Mouse (Mus musculus) midbrain, embryonic 12.5 days (tissue): Measurements from ENCODE around the gene Osm. TPM values are rescaled to one million over a fixed set of nuclear protein-coding genes. Genes with fewer than 3 reads are reported as not detected.

Experiments used
- ATAC-seq: fragments of 200-750 bp; cut with Nextera tagmentation; 2 replicates; pipeline ENCODE4 v1.8.0; 2017; ENCODE audit warnings: low read depth, moderate TSS enrichment, moderate library complexity; ENCODE audit not compliant: low FRiP score
- H3K27ac ChIP-seq: fragments of 300-500 bp; sonication (generic); replicated peaks from 2 replicates; pipeline ENCODE4 v1.5.1; 2016; ENCODE audit warnings: mild to moderate bottlenecking
- H3K27me3 ChIP-seq: fragments of 300-500 bp; sonication (generic); 2 replicates; pipeline ENCODE4 v1.6.1; 2016; ENCODE audit warnings: mild to moderate bottlenecking
- H3K36me3 ChIP-seq: fragments of 300-500 bp; sonication (generic); 2 replicates; pipeline ENCODE4 v1.6.1; 2016
- H3K4me1 ChIP-seq: fragments of 300-500 bp; sonication (generic); 2 replicates; pipeline ENCODE4 v1.6.1; 2016
- H3K4me2 ChIP-seq: fragments of 300-500 bp; sonication (generic); replicated peaks from 2 replicates; pipeline ENCODE4 v1.6.1; 2016; ENCODE audit warnings: mild to moderate bottlenecking, moderate library complexity
- H3K4me3 ChIP-seq: fragments of 300-500 bp; sonication (generic); 2 replicates; pipeline ENCODE4 v1.5.1; 2016; ENCODE audit warnings: mild to moderate bottlenecking
- H3K9ac ChIP-seq: fragments of 300-500 bp; sonication (generic); replicated peaks from 2 replicates; pipeline ENCODE4 v1.6.1; 2016; ENCODE audit warnings: mild to moderate bottlenecking, moderate library complexity
- H3K9me3 ChIP-seq: fragments of 300-500 bp; sonication (generic); 2 replicates; pipeline ENCODE4 v1.6.1; 2016; ENCODE audit warnings: mild to moderate bottlenecking
- WGBS: fragments of 180-500 bp; shearing (Covaris S2); methylation state at CpG from one replicate; pipeline ENCODE4 v1.1.7; 2016; 5-methylcytosine and 5-hydroxymethylcytosine counted together
- polyA plus RNA-seq: library from polyadenylated mRNA; unstranded; fragments of >200 nt; fragmentation: Nextera tagmentation; extraction: Ambion mirVana; gene quantifications from 2 replicates; pipeline ENCODE4 v1.2.1, GENCODE M21; 2016

Osm gene
- polyA plus RNA-seq, 1 experiment from 2014 or later: not detected

- H3K4me2 ChIP-seq: no peak overlapping the region
- no peak for ATAC-seq
- H3K36me3 ChIP-seq: no peaks in the 10 kb centered on the region
- WGBS: 82% methylated on average over 14 of the region's 14 CpGs
- no peaks in the 10 kb centered on the region for H3K27me3 ChIP-seq
- no peaks in the 10 kb centered on the region for H3K9me3 ChIP-seq
- no peak overlapping the region for H3K27ac ChIP-seq
- no peaks in the 10 kb centered on the region for H3K4me1 ChIP-seq
- H3K9ac ChIP-seq: no peak overlapping the region
- no peak overlapping the region for H3K4me3 ChIP-seq
These were observed 11.2 kb downstream of the Osm start for GRCm38 (mm10) chr11:4247201-4247959.

GRCm38 (mm10) chr11:4249151-4249550, 12.9 kb downstream of the Osm start:
- no peaks in the 10 kb centered on the region for H3K9me3 ChIP-seq
- H3K27me3 ChIP-seq: no peaks in the 10 kb centered on the region
- ATAC-seq: no peak
- H3K27ac ChIP-seq: no peak overlapping the region
- H3K4me1 ChIP-seq: no peaks in the 10 kb centered on the region
- no peak overlapping the region for H3K9ac ChIP-seq
- no peak overlapping the region for H3K4me2 ChIP-seq
- no peak overlapping the region for H3K4me3 ChIP-seq
- 95% methylated on average over 3 of the region's 3 CpGs for WGBS
- no peaks in the 10 kb centered on the region for H3K36me3 ChIP-seq

GRCm38 (mm10) chr11:4250290-4250689, 14.1 kb downstream of the Osm start:
- Histone ChIP-seq H3K9ac (no peak overlapping the region), H3K36me3 (no peaks in the 10 kb centered on the region), H3K27ac (no peak overlapping the region), H3K4me3 (no peak overlapping the region), H3K4me2 (no peak overlapping the region), H3K4me1 (no peaks in the 10 kb centered on the region), H3K9me3 (no peaks in the 10 kb centered on the region), H3K27me3 (no peaks in the 10 kb centered on the region)
- WGBS: 74% methylated on average over 7 of the region's 7 CpGs
- no peak for ATAC-seq

DNA sequence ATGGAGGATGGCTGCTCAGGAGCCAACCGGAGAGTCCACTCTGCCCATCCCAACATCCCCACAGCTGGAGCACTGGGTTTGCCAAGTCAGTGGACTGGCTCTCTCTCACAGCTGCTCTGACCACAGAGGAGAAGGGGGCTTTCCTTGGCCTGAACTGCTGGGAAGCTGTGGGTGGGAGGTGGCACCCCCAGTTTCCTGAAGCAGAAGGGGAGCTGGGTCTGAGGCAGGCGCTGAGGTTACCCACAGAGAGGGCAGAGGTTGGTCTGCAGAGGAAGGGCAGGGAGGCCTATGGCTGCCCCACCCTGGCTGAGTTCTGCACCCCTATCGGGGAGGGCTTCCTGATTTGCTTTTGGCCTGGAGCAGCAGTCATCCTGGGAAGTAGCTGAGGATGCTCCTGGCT, 15.2 kb downstream of the Osm start:
- no peak for ATAC-seq
- H3K9me3 ChIP-seq: no peaks in the 10 kb centered on the region
- H3K4me3 ChIP-seq: no peak overlapping the region
- H3K4me2 ChIP-seq: no peak overlapping the region
- H3K36me3 ChIP-seq: no peaks in the 10 kb centered on the region
- no peaks in the 10 kb centered on the region for H3K27me3 ChIP-seq
- H3K4me1 ChIP-seq: no peaks in the 10 kb centered on the region
- no peak overlapping the region for H3K9ac ChIP-seq
- no peak overlapping the region for H3K27ac ChIP-seq
- 83% methylated on average over 3 of the region's 3 CpGs for WGBS

- Histone ChIP-seq H3K36me3 (no peaks in the 10 kb centered on the region), H3K27ac (no peak overlapping the region), H3K4me3 (no peak overlapping the region), H3K4me1 (no peaks in the 10 kb centered on the region), H3K9me3 (no peaks in the 10 kb centered on the region), H3K27me3 (0 out of 2 replicates have a peak, but pooled peaks cover 5% of the 10 kb centered on the region), H3K4me2 (no peak overlapping the region), H3K9ac (no peak overlapping the region)
- no peak for ATAC-seq
- 59% methylated on average over 2 of the region's 2 CpGs for WGBS
These were observed 16.7 kb downstream of the Osm start for GRCm38 (mm10) chr11:4252886-4253285.

- Histone ChIP-seq H3K9ac (no peak within 1 kb of the TSS), H3K27me3 (peaks cover 13% of the 10 kb centered on the region; the same call in 1 of the 2 replicates), H3K36me3 (no peaks in the 10 kb centered on the region), H3K4me3 (no peak within 1 kb of the TSS), H3K4me2 (no peak within 1 kb of the TSS), H3K27ac (no peak within 1 kb of the TSS), H3K9me3 (no peaks in the 10 kb centered on the region), H3K4me1 (peaks cover 13% of the 10 kb centered on the region; the same call in 1 of the 2 replicates)
- 64% methylated on average over 11 of the region's 11 CpGs for WGBS
- no peak for ATAC-seq
These were observed 20.8 kb downstream of the Osm start, which contains the start of gene Lif for GRCm38 (mm10) chr11:4256846-4257607. Gene Lif (plus strand): TSS chr11:4257557.

DNA sequence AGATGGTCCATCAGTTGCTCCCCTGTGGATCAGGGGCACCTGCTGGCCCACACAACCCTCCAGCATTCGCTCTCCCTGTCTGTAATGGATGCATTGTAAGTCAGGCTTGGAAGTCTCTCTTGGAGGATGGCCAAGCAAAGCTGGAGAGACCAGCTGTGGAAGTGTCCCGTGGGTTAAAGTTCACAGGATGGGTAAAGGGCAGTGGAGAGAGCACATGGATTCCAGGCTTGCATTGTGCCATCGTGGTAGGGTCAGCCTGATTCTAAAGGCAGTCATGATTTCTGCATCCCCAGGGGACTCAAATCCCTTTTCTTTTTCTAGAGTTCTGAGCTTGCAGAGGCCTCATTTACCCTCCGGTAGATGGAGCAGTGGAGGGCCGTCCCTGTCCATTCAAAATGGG, 21.5 kb downstream of the Osm start:
- no peak overlapping the region for H3K9ac ChIP-seq
- 52% methylated on average over 5 of the region's 5 CpGs for WGBS
- no peak overlapping the region for H3K4me3 ChIP-seq
- H3K27me3 ChIP-seq: peaks cover 18% of the 10 kb centered on the region; the same call in 1 of the 2 replicates
- no peaks in the 10 kb centered on the region for H3K36me3 ChIP-seq
- ATAC-seq: no peak
- H3K4me1 ChIP-seq: peaks cover 16% of the 10 kb centered on the region; the same call in 1 of the 2 replicates
- no peaks in the 10 kb centered on the region for H3K9me3 ChIP-seq
- H3K4me2 ChIP-seq: no peak overlapping the region
- H3K27ac ChIP-seq: no peak overlapping the region

- Histone ChIP-seq H3K27ac (no peak overlapping the region), H3K27me3 (peaks cover 27% of the 10 kb centered on the region), H3K4me1 (peaks cover 16% of the 10 kb centered on the region; the same call in 1 of the 2 replicates), H3K9ac (no peak overlapping the region), H3K4me3 (peak overlapping the region; percentile 13; the same call in 1 of the 2 replicates), H3K4me2 (peak overlapping the region; percentile 49), H3K36me3 (no peaks in the 10 kb centered on the region), H3K9me3 (no peaks in the 10 kb centered on the region)
- ATAC-seq: peak; percentile 47
- under 1% methylated on average over 7 of the region's 7 CpGs for whole genome bisulfite sequencing
These were observed 22.4 kb downstream of the Osm start for GRCm38 (mm10) chr11:4258657-4259082.

GRCm38 (mm10) chr11:4260463-4261187, 24.4 kb downstream of the Osm start:
- Histone ChIP-seq H3K9me3 (no peaks in the 10 kb centered on the region), H3K36me3 (no peaks in the 10 kb centered on the region), H3K4me1 (peaks cover 16% of the 10 kb centered on the region; the same call in 1 of the 2 replicates), H3K27ac (no peak overlapping the region), H3K27me3 (peaks cover 47% of the 10 kb centered on the region), H3K4me3 (no peak overlapping the region), H3K4me2 (no peak overlapping the region), H3K9ac (0 out of 2 replicates have a peak overlapping the region, but pooled peaks have one; percentile 6)
- whole genome bisulfite sequencing: 63% methylated on average over 14 of the region's 14 CpGs
- ATAC-seq: peak; percentile 28; the same call in 1 of the 2 replicates

- Histone ChIP-seq H3K27me3 (peaks cover 52% of the 10 kb centered on the region), H3K27ac (no peak overlapping the region), H3K9ac (no peak overlapping the region), H3K9me3 (no peaks in the 10 kb centered on the region), H3K4me3 (no peak overlapping the region), H3K36me3 (no peaks in the 10 kb centered on the region), H3K4me2 (no peak overlapping the region), H3K4me1 (peaks cover 16% of the 10 kb centered on the region)
- ATAC-seq: no peak
- WGBS: 49% methylated on average over 7 of the region's 7 CpGs
These were observed 24.9 kb downstream of the Osm start for GRCm38 (mm10) chr11:4261188-4261494.

GRCm38 (mm10) chr11:4261969-4262368, 25.7 kb downstream of the Osm start:
- H3K27me3 ChIP-seq: peaks cover 60% of the 10 kb centered on the region
- H3K36me3 ChIP-seq: no peaks in the 10 kb centered on the region
- H3K9ac ChIP-seq: no peak overlapping the region
- H3K27ac ChIP-seq: no peak overlapping the region
- ATAC-seq: no peak
- no peak overlapping the region for H3K4me2 ChIP-seq
- WGBS: 45% methylated on average over 5 of the region's 5 CpGs
- peaks cover 24% of the 10 kb centered on the region for H3K4me1 ChIP-seq
- H3K9me3 ChIP-seq: no peaks in the 10 kb centered on the region
- no peak overlapping the region for H3K4me3 ChIP-seq

GRCm38 (mm10) chr11:4262847-4263246, 26.6 kb downstream of the Osm start:
- Histone ChIP-seq H3K27me3 (peaks cover 65% of the 10 kb centered on the region), H3K4me2 (no peak overlapping the region)

More at GRCm38 (mm10) chr11:4262847-4263246, 26.6 kb downstream of the Osm start:
- whole genome bisulfite sequencing: 26% methylated on average over 7 of the region's 7 CpGs
- no peak for ATAC-seq
- no peak overlapping the region for H3K9ac ChIP-seq
- H3K27ac ChIP-seq: no peak overlapping the region
- peaks cover 28% of the 10 kb centered on the region for H3K4me1 ChIP-seq
- H3K9me3 ChIP-seq: no peaks in the 10 kb centered on the region
- H3K36me3 ChIP-seq: no peaks in the 10 kb centered on the region
- H3K4me3 ChIP-seq: no peak overlapping the region
